Mouse (Mus musculus): ENCODE measurements around the gene BC051142. TPM values are rescaled to one million over a fixed set of nuclear protein-coding genes. Genes with fewer than 3 reads are reported as not detected.
"Not testable (repeated sequence)": the region's sequence is repeated elsewhere in the genome, so short reads cannot be mapped to it uniquely, and the experiment has no call there.

Gene BC051142
- total RNA-seq, 4 experiments from 2014 or later = 3.5 to 6.1 (median 4.5) TPM

GRCm38 (mm10) chr17:34398058-34398710 lies 436 bp upstream of the BC051142 start:
- peak; percentile 59 to 60 for DNase-seq (ENCODE audit: low spot score in 2 of 2)

GRCm38 (mm10) chr17:34399394-34399715 lies 735 bp downstream of the BC051142 start:
- no peak for DNase-seq (ENCODE audit: low spot score in 2 of 2)

GRCm38 (mm10) chr17:34411117-34411516 lies 12.5 kb downstream of the BC051142 start:
- DNase-seq (ENCODE audit: low spot score in 2 of 2) = peak; percentile 50 to 73

GRCm38 (mm10) chr17:34420014-34420413 lies 21.4 kb downstream of the BC051142 start:
- DNase-seq (ENCODE audit: low spot score in 2 of 2) = no peak

- DNase-seq (ENCODE audit: low spot score in 2 of 2) = peak in 1 of 2 experiments; percentile 18
These were observed 29.0 kb downstream of the BC051142 start for GRCm38 (mm10) chr17:34427597-34427996.

- DNase-seq (ENCODE audit: low spot score in 2 of 2) = no peak
These were observed 38.5 kb downstream of the BC051142 start for GRCm38 (mm10) chr17:34437120-34437519.

GRCm38 (mm10) chr17:34437606-34438005 lies 39.0 kb downstream of the BC051142 start:
- DNase-seq (ENCODE audit: low spot score in 2 of 2) = no peak

- DNase-seq (ENCODE audit: low spot score in 2 of 2) = no peak
These were observed 40.0 kb downstream of the BC051142 start for GRCm38 (mm10) chr17:34438588-34438987.

GRCm38 (mm10) chr17:34439795-34440194 lies 41.2 kb downstream of the BC051142 start:
- no peak for DNase-seq (ENCODE audit: low spot score in 2 of 2)

- no peak for DNase-seq (ENCODE audit: low spot score in 2 of 2)
These were observed 43.4 kb downstream of the BC051142 start for GRCm38 (mm10) chr17:34441990-34442389.

GRCm38 (mm10) chr17:34448473-34449041 lies 49.9 kb downstream of the BC051142 start:
- DNase-seq (ENCODE audit: low spot score in 2 of 2) = no peak

GRCm38 (mm10) chr17:34457668-34458067 lies 59.0 kb downstream of the BC051142 start:
- no peak for DNase-seq (ENCODE audit: low spot score in 2 of 2)

GRCm38 (mm10) chr17:34459255-34459654 lies 60.6 kb downstream of the BC051142 start:
- DNase-seq (ENCODE audit: low spot score in 2 of 2) = no peak

GRCm38 (mm10) chr17:34465906-34466305 lies 67.3 kb downstream of the BC051142 start:
- DNase-seq (ENCODE audit: low spot score in 2 of 2) = not testable (repeated sequence)

- no peak for DNase-seq (ENCODE audit: low spot score in 2 of 2)
These were observed 71.9 kb downstream of the BC051142 start for GRCm38 (mm10) chr17:34470491-34470890.

- no peak for DNase-seq (ENCODE audit: low spot score in 2 of 2)
These were observed 76.4 kb downstream of the BC051142 start for GRCm38 (mm10) chr17:34475060-34475459.

- no peak for DNase-seq (ENCODE audit: low spot score in 2 of 2)
These were observed 77.8 kb downstream of the BC051142 start for GRCm38 (mm10) chr17:34476427-34476826.

GRCm38 (mm10) chr17:34477238-34478013 lies 78.8 kb downstream of the BC051142 start, which contains the start of gene Btnl4:
TSS of gene Btnl4 (minus strand) at chr17:34477318.
- not testable (repeated sequence) for DNase-seq (ENCODE audit: low spot score in 2 of 2)

GRCm38 (mm10) chr17:34492796-34493195 lies 94.2 kb downstream of the BC051142 start:
- DNase-seq (ENCODE audit: low spot score in 2 of 2) = no peak

- not testable (repeated sequence) for DNase-seq (ENCODE audit: low spot score in 2 of 2)
These were observed 96.5 kb downstream of the BC051142 start for GRCm38 (mm10) chr17:34495156-34495555.

- DNase-seq (ENCODE audit: low spot score in 2 of 2) = no peak
These were observed 97.9 kb downstream of the BC051142 start for GRCm38 (mm10) chr17:34496539-34496938.

- DNase-seq (ENCODE audit: low spot score in 2 of 2) = not testable (repeated sequence)
These were observed 98.7 kb downstream of the BC051142 start for GRCm38 (mm10) chr17:34497319-34497718.
